Mouse (Mus musculus) embryo, embryonic 9.5 days (tissue): ENCODE results near the gene Srd5a1.

Experiments used
- DNase-seq: peaks from one replicate; pipeline ENCODE4 v3.0.0-alpha.2; 2017; ENCODE audit errors: extremely low spot score

The Srd5a1 gene

DNA sequence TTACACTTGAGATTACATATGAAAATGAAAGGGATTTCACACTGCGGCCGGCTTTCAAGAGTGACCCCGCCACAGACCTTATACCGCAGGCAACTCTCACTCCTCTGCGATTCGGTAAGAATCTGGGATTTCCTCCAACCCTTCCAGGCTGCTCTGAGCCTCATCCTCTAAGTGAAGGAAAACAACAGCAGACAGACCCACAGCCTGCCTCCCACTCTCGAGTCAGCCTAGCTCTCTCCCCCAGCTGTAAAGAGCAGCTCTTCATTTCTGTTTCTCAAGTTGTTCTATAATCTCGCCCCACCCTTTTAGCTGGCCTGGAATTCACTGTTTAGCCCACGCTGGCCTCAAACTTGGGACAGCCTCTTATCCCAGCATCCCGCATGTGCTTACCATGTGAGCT lies 69.5 kb downstream of the Srd5a1 start:
- no peak for DNase-seq

- no peak for DNase-seq
Measured at GRCm38 (mm10) chr13:69541209-69541608, 70.0 kb downstream of the Srd5a1 start.

GRCm38 (mm10) chr13:69538327-69538726 lies 72.9 kb downstream of the Srd5a1 start:
- no peak for DNase-seq

- no peak for DNase-seq
Measured at GRCm38 (mm10) chr13:69537366-69537765, 73.9 kb downstream of the Srd5a1 start.

GRCm38 (mm10) chr13:69536021-69536420 lies 75.2 kb downstream of the Srd5a1 start:
- no peak for DNase-seq

- peak; percentile 98 for DNase-seq
Measured at GRCm38 (mm10) chr13:69534654-69535551, 76.3 kb downstream of the Srd5a1 start.

GRCm38 (mm10) chr13:69534334-69534653 lies 76.9 kb downstream of the Srd5a1 start, which contains the start of gene Tent4a:
Tent4a (minus strand) TSS chr13:69534617.
- no peak for DNase-seq

DNA sequence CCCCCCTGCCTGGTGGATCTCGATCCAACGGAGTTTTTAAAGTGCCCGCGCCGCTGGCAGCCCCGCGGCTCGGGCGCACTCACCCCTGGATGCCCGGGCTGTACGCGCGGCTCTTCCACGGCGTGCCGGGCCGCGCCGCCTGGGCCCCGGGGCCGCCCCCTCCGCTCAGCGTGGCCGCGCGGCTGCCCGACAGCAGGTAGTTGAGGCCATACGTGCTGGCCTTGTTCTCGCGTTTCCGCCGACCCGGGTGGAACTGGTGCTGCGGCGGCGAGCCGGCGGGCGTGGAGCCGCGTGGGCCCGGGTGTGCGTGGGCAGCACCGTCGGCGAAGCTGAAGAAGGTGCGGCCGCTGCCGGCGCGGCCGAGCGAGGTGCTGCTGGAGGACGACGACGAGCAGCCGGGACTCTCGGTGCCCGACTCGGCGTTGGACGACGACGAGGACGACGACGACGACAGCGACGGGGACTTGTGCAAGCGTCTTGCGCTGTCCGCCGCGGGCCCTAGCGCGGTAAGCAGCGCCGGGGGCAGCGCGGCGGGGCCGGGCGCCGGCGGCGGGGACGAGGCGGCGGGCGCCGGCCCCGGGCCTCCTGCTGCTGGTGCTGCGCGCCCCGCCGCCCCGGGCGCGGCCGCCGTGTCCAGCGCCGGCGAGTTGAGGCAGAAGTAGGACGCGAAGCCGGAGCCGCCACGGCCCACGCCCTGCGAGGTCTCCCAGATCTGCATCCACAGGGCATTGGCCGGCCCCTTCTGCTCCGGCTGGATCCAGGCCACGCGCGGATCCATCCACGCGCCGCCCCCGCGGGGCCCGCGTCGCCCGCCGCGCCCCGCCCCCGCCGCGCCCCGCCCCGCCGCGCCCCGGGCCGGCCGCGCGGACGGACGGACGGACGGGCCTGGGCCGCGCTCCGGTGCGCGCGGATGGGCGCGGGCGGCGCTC lies 77.6 kb downstream of the Srd5a1 start, which contains the start of gene Nsun2:
Gene Nsun2, plus strand, starts transcription at position 342 of the 929 bp plus-strand sequence.
- DNase-seq: peak; percentile 42

DNA sequence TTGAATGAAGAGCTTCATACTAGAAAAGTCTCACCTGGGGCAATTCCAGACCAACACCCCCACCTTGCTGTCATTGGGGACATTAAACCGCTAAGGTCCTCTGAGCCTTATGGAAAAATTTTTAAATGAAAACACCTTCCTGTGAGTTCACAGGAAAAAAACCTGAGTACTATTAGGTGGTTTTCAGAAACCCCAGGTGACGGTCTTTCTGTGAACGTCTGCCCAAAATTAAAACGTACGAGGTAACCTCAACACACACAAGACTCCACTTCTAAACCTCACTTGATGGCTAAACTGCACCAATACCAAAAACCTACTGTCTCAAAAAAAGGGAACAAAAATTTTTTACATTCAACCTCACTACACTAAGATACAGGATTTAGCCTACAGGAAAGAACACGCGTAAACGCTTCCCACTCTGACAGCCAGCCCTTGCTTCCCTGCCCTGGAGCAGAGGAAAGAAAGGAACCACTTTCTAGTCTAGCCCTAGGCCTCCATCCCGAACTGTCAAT lies 78.3 kb downstream of the Srd5a1 start:
- DNase-seq: no peak

DNA sequence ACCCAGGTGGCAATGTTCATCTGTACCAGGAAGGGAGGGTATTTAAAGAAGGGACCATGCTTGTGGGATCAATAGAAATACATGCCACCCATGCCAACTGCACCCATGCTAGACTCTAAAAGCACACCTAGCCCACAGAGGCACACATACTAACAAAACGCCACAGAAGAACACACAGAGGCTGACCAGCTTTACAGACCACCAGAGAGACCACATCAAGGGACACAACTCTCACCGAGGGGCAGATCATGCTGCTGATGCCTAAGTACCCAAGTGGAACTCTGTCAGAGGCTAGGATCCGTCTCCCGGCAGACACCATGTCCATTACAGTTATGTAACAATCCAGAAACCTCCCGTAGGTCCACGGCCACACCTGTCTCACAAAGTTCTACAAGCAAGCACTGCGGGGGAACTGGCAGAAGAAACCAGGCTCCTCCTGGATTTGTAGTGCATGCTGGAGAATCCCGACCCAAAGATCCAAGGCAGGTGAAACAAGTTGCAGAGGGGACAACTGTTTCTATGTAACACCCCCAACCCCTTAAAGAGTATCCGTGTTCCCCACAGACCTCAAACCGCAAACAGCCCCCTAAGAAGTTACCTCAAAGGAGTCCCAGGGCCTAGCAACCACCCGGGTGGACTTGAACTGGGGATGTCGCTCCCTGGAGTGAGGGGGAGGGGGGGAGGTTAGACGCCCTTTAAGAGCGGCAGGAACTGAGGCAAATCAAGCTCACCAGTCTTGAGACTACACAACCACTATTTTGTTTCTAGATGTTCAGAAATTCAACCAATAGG lies 78.9 kb downstream of the Srd5a1 start:
- DNase-seq: no peak

DNA sequence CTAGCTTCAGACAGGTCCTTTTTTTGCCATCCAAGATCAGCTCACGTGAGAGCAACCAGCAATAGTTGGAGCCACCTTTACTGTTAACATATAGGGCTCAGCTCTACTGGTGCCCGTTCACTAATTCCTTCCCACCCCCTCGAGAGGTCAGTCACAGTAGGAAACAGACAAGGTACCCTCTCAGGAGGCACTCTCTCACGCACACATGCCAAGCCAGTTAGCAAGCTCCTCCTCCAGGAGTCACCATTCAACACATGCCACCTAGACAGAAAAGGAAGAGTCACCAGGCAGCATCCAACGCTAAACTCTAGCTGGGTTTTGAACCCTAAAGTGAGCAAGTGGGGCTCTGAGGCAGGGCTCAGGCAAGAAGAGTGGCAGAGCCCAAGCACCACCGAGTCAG lies 79.8 kb downstream of the Srd5a1 start:
- DNase-seq: no peak

- no peak for DNase-seq
Measured at GRCm38 (mm10) chr13:69530951-69531350, 80.3 kb downstream of the Srd5a1 start.

DNA sequence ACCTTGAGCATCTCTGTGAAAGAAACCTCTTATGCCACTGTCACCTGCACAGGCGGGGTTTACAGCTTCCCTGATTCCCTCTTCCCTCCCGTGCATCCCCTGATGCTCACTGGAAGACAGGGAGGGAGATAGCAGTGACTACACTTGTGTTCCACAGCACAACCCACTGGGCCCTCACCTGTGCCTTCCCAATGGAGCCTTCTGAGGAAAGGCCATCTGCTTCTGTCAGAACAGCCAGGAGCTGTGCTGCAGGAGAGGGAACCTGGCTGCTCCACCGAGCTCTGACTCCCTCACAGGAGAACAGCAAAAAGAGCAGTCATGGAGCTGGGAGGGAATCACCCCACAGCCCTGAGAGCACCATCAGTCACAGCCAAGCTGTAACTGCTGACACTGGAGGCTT lies 81.1 kb downstream of the Srd5a1 start:
- DNase-seq: no peak

GRCm38 (mm10) chr13:69528531-69528930 lies 82.7 kb downstream of the Srd5a1 start:
- no peak for DNase-seq

- no peak for DNase-seq
Measured at GRCm38 (mm10) chr13:69525867-69526266, 85.4 kb downstream of the Srd5a1 start.

DNA sequence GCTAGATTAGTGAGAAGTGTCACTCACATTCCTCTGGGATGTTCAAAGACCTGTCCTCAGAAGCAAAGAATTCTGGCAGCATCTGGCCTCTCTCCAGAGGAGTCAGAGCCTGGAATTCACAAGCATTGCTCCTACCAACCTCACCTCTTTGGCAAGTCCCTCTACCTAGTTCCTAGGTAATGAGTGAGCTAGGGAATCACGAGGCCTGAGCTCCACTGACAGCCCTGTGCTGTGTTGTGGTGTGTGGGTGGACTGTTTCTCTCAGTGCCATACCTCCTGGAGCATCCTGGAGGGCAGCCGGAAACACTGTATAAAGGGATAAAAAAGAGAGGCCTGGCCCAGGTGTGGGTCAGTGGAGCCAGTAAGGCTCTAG lies 87.1 kb downstream of the Srd5a1 start:
- no peak for DNase-seq
